Mouse (Mus musculus) heart, postnatal 0 days (tissue): ENCODE results near the gene Mia2. TPM values are rescaled to one million over a fixed set of nuclear protein-coding genes. Genes with fewer than 3 reads are reported as not detected.

Source experiments
- ATAC-seq: fragments of 200-750 bp; cut with Nextera tagmentation; 2 replicates; pipeline ENCODE4 v1.8.0; 2017; ENCODE audit warnings: low read depth, moderate number of reproducible peaks, moderate library complexity; ENCODE audit not compliant: insufficient read depth
- DNase-seq: peaks from one replicate; pipeline ENCODE4 v3.0.0-alpha.2; 2016; ENCODE audit warnings: low spot score
- H3K27ac ChIP-seq: fragments of 300-500 bp; sonication (generic); 2 replicates; pipeline ENCODE4 v1.5.1; 2014; ENCODE audit warnings: low read depth, mild to moderate bottlenecking
- H3K27me3 ChIP-seq: fragments of 300-500 bp; sonication (generic); 2 replicates; pipeline ENCODE4 v1.6.1; 2014; ENCODE audit warnings: low read length, mixed read lengths; ENCODE audit not compliant: control insufficient read depth, insufficient read depth
- H3K36me3 ChIP-seq: fragments of 300-500 bp; sonication (generic); replicated peaks from 2 replicates; pipeline ENCODE4 v1.6.1; 2014; ENCODE audit warnings: low read length, mixed read lengths; ENCODE audit not compliant: control insufficient read depth, insufficient read depth
- H3K4me1 ChIP-seq: fragments of 300-500 bp; sonication (generic); 2 replicates; pipeline ENCODE4 v1.6.1; 2014; ENCODE audit warnings: antibody characterized with exemption; ENCODE audit not compliant: control insufficient read depth, insufficient read depth
- H3K4me2 ChIP-seq: fragments of 300-500 bp; sonication (generic); 2 replicates; pipeline ENCODE4 v1.6.1; 2014; ENCODE audit warnings: low read depth, mild to moderate bottlenecking, low read length, moderate library complexity
- H3K4me3 ChIP-seq: fragments of 300-500 bp; sonication (generic); 2 replicates; pipeline ENCODE4 v1.5.1; 2014; ENCODE audit warnings: low read depth, low read length
- H3K9ac ChIP-seq: fragments of 300-500 bp; sonication (generic); replicated peaks from 2 replicates; pipeline ENCODE4 v1.6.1; 2014; ENCODE audit warnings: low read depth, low read length, mixed read lengths
- H3K9me3 ChIP-seq: fragments of 300-500 bp; sonication (generic); replicated peaks from 2 replicates; pipeline ENCODE4 v1.6.1; 2016; ENCODE audit warnings: low read length; ENCODE audit not compliant: control insufficient read depth
- CTCF ChIP-seq: IDR thresholded peaks from 2 replicates; pipeline ENCODE4 v1.5.1; 2016; ENCODE audit warnings: antibody characterized with exemption, control low read depth, low read depth
- EP300 ChIP-seq: IDR thresholded peaks from 2 replicates; pipeline ENCODE4 v1.6.1; 2016; ENCODE audit warnings: antibody characterized with exemption, low read depth
- WGBS: fragments of 180-500 bp; shearing (Covaris S2); extraction: QIAGEN DNeasy Blood & Tissue Kit; methylation state at CpG from one replicate; pipeline ENCODE4 v1.1.7; 2014; 5-methylcytosine and 5-hydroxymethylcytosine counted together
- polyA plus RNA-seq: library from polyadenylated mRNA; unstranded; fragments of >200 nt; fragmentation: Nextera tagmentation; extraction: Ambion mirVana; gene quantifications from 2 replicates; pipeline ENCODE4 v1.2.1, GENCODE M21; 2015
- total RNA-seq: library from RNA; depleted of rRNA; stranded (reverse); fragments of >200 nt; gene quantifications from 2 replicates; pipeline ENCODE4 v1.2.3, GENCODE M21; 2014; ENCODE audit warnings: low replicate concordance

The Mia2 gene
- total and polyA plus RNA-seq, 2 experiments from 2014 or later: 25.4 to 43.8 TPM

DNA sequence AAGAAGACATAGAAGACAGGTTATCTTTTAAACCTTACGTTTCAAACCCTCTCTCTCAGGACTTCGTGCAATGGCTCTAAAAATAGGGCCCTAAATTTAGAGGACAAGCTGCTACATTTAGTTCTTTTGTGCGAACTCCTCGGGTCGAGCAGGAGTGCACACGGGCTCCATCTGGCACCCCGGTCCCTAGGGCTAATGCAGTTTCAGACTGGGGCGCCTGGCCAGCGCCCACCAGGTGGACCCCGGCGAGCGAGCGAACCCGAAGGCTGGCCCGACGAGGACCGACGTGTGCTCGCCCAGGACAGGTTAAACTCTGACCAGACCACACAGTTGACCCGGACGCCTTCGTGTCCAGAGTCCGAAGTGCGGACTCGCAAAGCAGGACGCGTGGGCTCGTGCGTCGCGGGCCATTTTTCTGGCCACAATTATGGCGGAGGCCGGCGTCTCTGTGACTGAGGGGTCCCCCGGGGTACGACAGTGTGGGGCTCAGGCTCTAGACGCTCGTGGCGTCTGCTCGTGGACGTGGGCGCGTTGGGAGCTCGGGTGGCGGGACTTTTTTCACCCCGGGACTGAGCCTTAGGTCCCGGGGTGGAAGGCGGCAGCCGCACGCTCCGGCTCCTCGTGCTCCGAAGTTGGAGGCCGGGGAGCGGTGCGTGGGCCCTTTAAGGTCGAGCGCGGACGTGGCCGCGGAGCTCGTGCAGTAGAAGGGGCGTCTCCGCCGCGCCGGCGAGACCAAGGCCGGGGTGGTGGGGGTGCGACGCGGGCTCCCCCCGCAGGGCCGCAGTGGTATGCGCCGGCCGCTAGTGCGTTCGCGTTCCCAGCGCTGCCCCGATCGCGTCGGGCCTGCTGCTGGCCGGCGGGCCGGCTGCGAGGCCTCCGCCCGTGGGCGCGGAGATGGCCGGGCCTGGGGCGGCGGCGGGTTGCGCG is 35.3 kb downstream of the Mia2 start:
- TF ChIP-seq EP300: peak; percentile 78
- TF ChIP-seq CTCF: no peak
- peak overlapping the region; percentile 82 for H3K4me2 ChIP-seq
- no peaks in the 10 kb centered on the region for H3K9me3 ChIP-seq
- peak overlapping the region; percentile 81 for H3K4me3 ChIP-seq
- WGBS: under 1% methylated on average over 98 of the region's 100 CpGs
- no peaks in the 10 kb centered on the region for H3K27me3 ChIP-seq
- peak overlapping the region; percentile 89 for H3K9ac ChIP-seq
- DNase-seq (peak; percentile 86), ATAC-seq (peak; percentile 95)
- 0 out of 2 replicates have a peak, but pooled peaks cover 3% of the 10 kb centered on the region for H3K36me3 ChIP-seq
- peak overlapping the region; percentile 94 for H3K27ac ChIP-seq
- H3K4me1 ChIP-seq: peaks cover 13% of the 10 kb centered on the region

DNA sequence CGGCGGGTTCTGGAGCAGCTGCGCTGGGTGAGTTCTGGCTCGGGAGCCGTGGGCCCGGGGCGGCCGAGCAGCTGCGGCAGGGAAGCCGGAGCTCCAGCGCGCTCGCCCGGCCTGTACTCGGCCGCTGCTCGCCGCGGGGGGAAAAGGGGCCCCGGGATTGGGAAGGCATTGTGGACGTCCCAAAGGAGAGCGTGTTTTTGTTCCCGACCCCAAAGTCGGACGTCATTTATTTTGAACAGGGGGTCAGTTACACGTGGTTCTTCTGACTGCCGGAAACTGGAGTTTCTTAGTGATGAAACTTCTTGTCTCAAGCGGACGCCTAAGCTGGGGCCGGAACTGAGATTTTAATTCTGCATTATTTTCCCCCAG is 36.0 kb downstream of the Mia2 start:
- DNase-seq (peak; percentile 52), ATAC-seq (peak; percentile 42)
- WGBS: under 1% methylated on average over 30 of the region's 30 CpGs
- H3K4me1 ChIP-seq: peaks cover 13% of the 10 kb centered on the region
- H3K36me3 ChIP-seq: 0 out of 2 replicates have a peak, but pooled peaks cover 7% of the 10 kb centered on the region
- no peaks in the 10 kb centered on the region for H3K9me3 ChIP-seq
- TF ChIP-seq CTCF (no peak), EP300 (no peak)
- H3K4me2 ChIP-seq: peak overlapping the region; percentile 82
- H3K9ac ChIP-seq: peak overlapping the region; percentile 89
- peak overlapping the region; percentile 81 for H3K4me3 ChIP-seq
- peak overlapping the region; percentile 94 for H3K27ac ChIP-seq
- no peaks in the 10 kb centered on the region for H3K27me3 ChIP-seq

DNA sequence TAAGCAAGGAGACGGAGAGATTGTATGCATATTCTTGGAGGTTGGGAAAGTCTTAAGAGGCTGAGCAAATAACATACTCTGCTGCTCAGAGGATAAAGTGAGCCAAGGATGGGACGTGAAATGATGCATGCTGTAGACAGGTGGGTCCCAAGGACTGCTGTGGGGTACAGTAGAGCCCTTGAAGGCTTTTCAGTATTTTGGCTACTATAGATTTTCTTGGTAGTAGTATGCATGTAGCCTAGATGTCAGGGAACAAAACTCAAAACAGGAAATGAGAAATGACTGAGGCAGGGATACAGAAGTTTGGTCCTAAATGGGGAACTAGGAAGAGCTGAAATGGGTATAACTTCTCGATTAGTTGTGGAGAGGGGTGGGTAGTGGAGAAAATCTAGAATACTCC is 36.9 kb downstream of the Mia2 start:
- 39% methylated on average over 3 of the region's 3 CpGs for WGBS
- TF ChIP-seq CTCF (no peak), EP300 (no peak)
- H3K4me1 ChIP-seq: peaks cover 13% of the 10 kb centered on the region
- ATAC-seq (no peak), DNase-seq (no peak)
- H3K4me2 ChIP-seq: peak overlapping the region; percentile 82
- no peaks in the 10 kb centered on the region for H3K27me3 ChIP-seq
- H3K36me3 ChIP-seq: 0 out of 2 replicates have a peak, but pooled peaks cover 7% of the 10 kb centered on the region
- H3K9ac ChIP-seq: peak overlapping the region; percentile 17; the same call in 1 of the 2 replicates
- H3K27ac ChIP-seq: no peak overlapping the region
- no peaks in the 10 kb centered on the region for H3K9me3 ChIP-seq
- H3K4me3 ChIP-seq: peak overlapping the region; percentile 81

- Histone ChIP-seq H3K4me2 (peak overlapping the region; percentile 82), H3K9ac (no peak overlapping the region), H3K4me3 (peak overlapping the region; percentile 81; the same call in 1 of the 2 replicates), H3K27me3 (no peaks in the 10 kb centered on the region), H3K9me3 (no peaks in the 10 kb centered on the region), H3K36me3 (0 out of 2 replicates have a peak, but pooled peaks cover 10% of the 10 kb centered on the region), H3K27ac (no peak overlapping the region), H3K4me1 (peaks cover 13% of the 10 kb centered on the region)
- no peak for TF ChIP-seq EP300
- TF ChIP-seq CTCF: no peak
- no peak for ATAC-seq
- DNase-seq: no peak
- WGBS: 80% methylated on average over 7 of the region's 7 CpGs
Measured at GRCm38 (mm10) chr12:59132940-59133339, 37.3 kb downstream of the Mia2 start.

GRCm38 (mm10) chr12:59133437-59133999 is 37.9 kb downstream of the Mia2 start:
- TF ChIP-seq CTCF: no peak
- no peak for TF ChIP-seq EP300
- Histone ChIP-seq H3K4me2 (no peak overlapping the region), H3K36me3 (0 out of 2 replicates have a peak, but pooled peaks cover 14% of the 10 kb centered on the region), H3K9me3 (no peaks in the 10 kb centered on the region), H3K27me3 (no peaks in the 10 kb centered on the region), H3K4me1 (peaks cover 13% of the 10 kb centered on the region), H3K9ac (no peak overlapping the region), H3K4me3 (no peak overlapping the region), H3K27ac (no peak overlapping the region)
- no peak for DNase-seq
- no peak for ATAC-seq
- WGBS: 77% methylated on average over 10 of the region's 10 CpGs
